Mouse (Mus musculus): ENCODE data around the gene Cnst. TPM values are rescaled to one million over a fixed set of nuclear protein-coding genes. Genes with fewer than 3 reads are reported as not detected.

Gene Cnst
- total RNA-seq (2015) (13.5 and 14.7 TPM in 2 replicates), total RNA-seq (2017) (22.6 and 23.8 TPM in 2 replicates)

DNA sequence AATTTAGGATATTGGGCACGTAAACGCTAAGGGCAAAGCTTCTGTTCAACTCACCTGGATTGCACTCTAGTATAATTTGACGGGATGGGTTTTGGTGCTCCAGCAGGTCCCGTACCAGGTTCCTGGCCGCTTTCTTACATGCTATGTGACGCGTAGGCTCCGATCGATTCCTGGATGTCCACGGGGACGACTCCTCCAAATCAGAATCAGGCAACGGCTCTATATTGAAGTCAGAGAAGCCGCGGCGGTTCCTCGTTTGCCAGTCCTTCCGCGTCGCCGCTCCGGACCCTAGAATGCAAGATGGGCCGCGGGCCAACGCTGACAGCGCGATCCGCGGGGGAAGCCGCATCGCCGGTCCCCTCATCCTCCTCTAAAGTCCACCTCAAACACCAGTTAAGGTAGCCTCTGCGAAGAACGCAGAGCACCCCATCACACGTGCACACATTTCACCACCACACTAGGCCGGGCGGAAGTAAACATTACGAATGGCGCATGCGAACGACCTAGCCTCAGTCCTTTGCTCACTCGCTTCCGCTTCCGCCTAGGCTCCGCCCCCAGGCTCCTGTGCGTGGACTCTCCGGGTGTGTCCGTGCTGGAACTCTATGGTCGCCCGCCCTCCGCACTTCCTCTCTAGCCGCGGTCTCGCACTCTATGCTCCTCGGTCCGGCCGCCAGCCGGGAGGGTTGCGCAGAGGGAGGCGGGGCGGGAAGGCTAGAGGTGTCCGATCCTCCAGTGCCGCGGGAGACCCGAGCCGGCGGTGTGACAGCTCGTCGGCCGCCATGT, at the start of gene Cnst, which contains the start of gene Tfb2m:
TSS of gene Cnst (plus strand) at position 603 of the 783 bp plus-strand sequence.
TSS of gene Tfb2m (minus strand) at position 500 of the 783 bp plus-strand sequence.
- peak; percentile 86 for ATAC-seq (ENCODE audit: poor library complexity, severe bottlenecking)

DNA sequence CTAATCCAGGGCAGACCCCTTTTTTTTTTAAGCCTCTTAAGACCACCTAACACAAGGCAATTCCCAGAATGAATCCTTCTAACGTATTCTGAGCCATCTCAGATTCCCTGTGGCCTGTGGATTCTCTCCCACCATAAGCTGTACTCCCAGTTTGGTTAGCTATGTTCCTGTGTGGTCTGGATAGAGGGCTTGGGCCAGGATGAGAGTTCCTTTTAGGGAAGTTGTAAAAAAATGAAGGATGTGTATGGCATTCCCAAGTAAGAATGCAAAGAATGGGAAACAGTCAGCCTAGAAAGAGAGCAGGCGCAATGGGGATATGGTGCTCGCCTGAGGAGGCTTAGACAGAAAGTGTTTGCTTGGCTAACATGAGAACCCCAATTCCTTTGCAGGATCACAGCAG, 46.9 kb upstream of the Cnst start:
- ATAC-seq (ENCODE audit: poor library complexity, severe bottlenecking): no peak

DNA sequence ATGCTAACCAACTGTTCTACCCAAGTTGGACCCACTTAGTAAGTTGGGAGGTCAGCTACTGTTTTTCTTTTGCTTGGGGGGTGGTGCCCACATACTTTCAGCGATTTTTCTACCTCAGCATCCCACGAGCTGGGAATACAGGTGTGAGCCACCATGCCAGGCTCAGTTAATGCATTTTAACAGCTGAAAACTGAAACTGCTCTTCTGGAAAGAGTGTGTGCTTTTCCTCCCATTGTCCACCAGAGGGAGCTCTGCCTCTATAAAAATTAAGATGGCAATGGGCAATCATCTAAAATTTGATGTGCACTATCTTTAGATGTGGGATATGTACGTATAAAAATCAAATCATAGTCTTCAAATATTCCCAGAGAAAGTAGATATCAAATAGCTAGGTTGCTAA, 43.6 kb upstream of the Cnst start:
- ATAC-seq (ENCODE audit: poor library complexity, severe bottlenecking): peak; percentile 60

DNA sequence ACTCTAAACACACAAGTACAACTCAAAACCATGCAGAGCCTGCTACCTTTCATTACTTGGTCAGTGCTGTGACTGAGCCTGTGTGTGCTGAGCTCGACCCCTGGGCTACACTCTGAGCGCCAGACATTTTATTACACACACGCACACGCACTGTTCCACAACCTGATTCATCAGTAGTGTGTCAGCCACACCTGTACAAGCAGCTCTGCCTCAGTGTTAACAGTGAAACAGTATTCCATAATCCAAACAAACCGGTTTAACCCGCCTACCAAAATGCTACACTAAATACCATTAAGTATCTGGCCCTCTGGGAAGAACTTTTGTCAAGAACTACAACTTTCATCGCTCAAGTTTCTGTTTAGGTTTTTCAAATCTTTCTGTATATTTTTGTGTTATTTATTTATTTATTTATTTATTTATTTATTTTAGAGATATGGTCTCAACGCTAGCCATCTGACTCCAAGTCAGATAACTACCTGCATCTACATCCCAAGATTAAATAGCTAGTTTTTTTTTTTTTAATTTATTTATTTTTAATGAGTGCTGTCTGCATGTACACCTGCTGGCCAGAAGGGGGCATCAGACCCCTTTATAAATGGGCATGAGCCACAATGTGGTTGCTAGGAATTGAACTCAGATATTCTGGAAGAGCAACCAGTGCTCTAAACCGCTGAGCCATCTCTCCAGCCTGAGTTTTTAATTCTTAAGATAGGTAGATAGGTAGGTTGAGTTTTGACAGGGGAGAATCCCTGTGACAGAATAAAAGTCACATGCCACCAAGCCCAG, 39.4 kb upstream of the Cnst start:
- peak; percentile 71 for ATAC-seq (ENCODE audit: poor library complexity, severe bottlenecking)

DNA sequence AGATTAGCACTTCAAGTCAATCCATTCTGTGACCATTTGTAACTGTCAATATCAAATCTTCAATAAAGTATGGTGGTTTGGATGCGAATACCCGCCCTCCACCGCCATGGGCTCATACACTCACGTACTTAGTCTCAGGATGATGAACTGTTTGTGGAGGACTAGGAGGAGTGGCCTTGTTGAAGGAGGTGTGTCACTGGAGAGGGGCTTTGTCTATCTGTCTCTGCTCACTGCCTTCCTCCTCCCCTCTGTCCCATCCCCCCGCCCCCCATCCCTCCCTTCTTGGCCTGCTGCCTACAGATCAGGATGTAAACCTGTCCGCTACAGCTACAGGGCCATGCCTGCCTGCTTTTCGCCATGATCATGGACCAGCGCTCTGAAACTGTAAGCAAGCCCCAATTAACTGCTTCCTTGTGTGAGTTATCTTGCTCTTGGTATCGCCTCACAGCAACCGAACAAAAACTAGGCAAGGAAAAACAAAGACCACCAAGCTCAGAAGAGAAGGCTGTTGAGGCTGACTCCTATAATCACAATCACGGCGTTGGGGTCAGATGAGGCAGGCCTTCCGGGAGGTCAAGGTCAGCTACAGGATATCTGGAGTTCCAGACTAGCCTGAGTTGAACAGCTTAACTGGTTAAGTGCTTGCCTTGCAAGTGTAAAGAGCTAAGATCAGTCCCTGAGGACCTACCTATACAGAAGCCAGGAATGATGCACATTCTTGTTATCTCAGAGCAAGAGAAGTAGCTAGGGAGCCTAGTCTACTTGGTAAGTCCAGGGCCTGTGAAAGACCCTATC, 35.4 kb upstream of the Cnst start:
- ATAC-seq (ENCODE audit: poor library complexity, severe bottlenecking): no peak

DNA sequence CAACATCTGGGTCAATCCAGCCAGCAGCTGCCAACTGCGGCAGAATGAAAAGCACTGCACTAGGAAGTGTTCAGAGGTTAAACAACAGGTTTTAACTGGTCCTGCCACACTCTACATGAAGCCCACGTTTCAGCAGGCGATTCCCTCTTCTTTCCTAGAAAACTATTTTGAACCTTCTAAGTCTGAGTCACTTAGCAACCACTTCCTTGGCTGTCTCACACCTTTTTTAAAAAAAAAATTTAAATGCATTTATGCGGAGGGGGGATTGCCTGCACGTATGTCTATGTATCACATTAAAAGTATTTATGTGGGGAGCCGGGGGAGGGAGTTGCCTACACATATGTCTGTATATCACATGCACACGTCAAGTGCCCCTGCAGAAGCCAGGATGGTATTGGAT, 34.3 kb upstream of the Cnst start:
- no peak for ATAC-seq (ENCODE audit: poor library complexity, severe bottlenecking)

DNA sequence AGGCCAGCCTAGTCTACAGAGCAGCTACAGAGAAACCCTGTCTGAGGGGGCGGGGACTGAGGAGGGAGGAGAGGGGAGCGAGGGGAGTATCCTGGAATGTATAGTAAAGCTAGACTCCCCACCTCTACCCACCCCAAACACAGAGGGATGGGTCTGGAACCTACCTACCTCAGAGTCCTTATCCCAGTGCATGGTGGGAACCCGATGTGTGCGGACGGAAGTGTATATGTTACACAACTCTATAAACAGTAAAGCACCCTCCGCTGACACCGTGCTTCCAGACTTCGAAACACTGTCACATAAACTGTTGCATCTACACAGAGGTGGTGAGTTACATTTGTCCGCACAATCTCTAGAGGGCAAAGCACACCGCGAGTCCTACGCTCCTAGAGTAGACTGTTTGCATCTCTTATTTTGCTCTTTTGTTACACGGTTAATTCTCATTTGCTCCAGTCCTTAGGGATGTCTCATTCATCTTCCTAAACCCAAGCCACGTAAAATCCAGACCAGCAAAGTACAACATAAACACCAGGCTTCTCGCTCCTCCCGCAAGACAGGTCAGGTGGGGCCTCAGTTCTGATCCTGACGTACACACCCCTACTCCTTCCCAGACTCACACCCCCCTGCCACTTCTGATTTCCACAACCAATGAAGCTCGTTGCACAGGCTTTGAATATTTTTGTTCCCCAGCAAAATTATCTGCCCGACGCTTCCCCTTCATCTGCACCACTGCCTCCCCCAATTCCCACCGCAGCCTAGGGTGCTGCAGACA, 29.0 kb upstream of the Cnst start:
- peak; percentile 68 for ATAC-seq (ENCODE audit: poor library complexity, severe bottlenecking)

DNA sequence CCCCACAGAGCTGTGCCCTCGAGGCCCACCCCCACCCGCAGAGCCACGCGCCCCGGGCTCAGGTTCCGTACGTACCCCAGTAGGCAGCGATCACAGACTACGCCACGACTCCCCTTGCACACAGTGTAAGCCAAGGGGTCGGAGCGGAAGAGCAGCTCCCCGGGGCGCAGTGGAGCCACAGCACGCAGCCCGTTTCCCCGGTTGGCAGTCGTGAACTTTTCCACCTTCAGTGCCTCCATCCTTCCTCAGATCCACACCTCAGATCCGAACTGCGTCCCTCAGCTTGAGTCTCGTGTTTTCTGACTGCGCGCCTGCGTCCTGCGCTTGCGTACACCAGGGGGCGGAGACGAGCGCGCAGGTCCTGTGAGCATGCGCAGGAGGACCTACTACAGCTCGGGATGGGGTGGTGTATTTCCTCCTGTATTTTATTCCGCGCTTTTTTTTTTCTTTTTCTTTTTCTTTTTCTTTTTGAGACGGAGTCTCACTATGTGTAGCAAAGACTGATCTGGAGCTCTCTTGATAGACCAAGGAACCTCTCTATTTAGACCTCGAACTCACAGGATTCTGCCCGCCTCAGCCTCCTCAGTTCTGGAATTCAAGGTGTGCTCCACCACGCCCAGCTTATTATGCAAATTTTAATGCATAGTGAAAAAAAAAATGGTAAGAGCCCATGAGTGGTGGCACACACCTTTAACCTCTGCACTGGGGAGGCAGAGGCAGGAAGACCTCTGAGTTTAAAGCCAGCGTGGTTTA, 28.3 kb upstream of the Cnst start, which contains the start of gene Smyd3:
TSS of gene Smyd3 (minus strand) at position 329 of the 753 bp plus-strand sequence.
- ATAC-seq (ENCODE audit: poor library complexity, severe bottlenecking): peak; percentile 89

DNA sequence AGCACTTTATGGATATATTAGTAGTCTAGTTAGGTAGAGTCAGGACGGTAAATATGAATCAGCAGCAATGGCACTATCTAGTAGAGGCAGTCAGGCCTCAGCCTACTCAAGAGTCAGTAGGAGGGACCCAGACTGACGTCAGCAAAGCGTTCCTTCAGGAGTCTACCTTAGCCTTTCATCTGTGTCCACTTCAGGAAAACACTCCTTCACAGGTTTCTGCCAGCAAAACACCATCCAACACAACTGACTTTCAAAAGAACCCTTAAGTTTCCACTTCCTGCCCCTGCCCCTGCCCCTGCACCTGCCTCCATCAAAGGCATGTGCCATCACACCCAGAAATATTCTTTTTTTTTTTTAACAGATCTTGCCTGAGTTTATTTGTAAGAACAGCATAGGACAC, 26.3 kb upstream of the Cnst start:
- ATAC-seq (ENCODE audit: poor library complexity, severe bottlenecking): no peak

DNA sequence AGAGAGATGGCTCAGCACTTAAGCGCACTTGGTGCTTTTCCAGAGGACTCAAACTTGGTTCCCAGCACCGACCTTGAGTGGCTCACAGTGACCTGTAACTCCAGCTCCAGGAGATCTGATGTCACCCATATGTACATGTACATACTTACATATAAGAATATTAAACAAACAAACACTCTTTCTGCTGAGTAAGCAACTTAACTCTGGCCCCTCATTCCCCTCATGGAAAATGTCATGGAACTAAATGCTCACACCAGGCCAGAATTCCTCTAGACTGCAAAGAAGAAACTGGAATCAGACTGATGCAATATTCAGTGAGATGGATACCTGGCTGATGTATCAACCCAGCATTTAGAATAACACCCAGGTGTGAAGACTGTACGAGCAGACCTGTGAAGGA, 7.1 kb upstream of the Cnst start:
- no peak for ATAC-seq (ENCODE audit: poor library complexity, severe bottlenecking)

DNA sequence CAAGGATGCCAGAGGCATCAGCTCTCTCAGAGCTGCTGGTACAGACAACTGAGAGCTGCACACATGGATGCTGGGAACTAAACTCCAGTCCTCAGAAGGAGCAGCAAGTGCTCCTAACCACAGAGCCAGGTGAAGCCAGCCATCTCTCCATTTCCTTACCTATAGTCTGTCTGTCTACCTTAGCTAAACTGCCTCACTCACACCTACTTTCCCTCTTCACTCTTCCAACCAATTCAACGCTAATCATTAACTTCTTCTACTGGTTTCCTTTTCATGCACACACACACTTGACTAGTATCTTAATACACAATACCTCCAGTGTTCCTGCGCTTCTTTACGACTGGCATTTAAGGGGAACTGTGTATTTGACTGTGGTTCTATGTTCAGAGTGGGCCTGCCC, 6.3 kb upstream of the Cnst start:
- no peak for ATAC-seq (ENCODE audit: poor library complexity, severe bottlenecking)

DNA sequence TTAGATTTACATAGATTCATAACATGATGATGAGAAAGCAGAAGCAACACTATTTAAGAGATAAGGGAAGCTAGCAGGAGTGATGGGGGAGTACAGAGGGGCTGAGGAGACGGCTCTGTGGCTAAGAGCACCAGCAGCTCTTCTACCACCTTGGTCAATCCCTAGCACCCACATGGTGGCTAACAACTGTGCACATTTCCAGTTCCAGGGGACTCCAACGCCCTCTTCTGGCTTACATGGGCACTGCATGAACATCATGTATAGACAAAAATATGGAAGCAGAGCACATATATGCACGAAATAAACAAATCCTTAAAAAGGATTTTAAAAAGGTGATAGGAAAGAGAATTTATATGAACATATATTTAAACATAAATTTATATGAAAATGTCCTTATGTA, 4.7 kb upstream of the Cnst start:
- no peak for ATAC-seq (ENCODE audit: poor library complexity, severe bottlenecking)

DNA sequence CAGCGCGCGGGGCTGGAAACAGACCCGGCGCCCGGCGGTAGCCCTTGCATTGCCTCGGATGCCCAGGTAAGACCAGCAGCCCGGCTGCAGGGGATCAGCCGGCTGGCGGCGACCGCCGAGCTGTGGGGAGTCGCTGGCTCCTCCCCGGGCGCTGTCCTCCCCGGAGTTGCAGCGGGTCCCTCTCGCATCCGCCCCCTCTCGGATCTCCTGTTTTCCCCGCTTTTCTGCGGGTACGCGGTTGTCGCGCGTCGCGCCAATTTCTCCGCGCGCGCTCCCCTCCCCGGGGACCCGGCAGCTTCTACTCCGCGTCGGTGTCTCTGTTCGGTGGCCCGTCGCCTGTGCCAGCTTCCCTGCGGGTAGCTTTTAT, 364 bp downstream of the Cnst start:
- ATAC-seq (ENCODE audit: poor library complexity, severe bottlenecking): peak; percentile 38

DNA sequence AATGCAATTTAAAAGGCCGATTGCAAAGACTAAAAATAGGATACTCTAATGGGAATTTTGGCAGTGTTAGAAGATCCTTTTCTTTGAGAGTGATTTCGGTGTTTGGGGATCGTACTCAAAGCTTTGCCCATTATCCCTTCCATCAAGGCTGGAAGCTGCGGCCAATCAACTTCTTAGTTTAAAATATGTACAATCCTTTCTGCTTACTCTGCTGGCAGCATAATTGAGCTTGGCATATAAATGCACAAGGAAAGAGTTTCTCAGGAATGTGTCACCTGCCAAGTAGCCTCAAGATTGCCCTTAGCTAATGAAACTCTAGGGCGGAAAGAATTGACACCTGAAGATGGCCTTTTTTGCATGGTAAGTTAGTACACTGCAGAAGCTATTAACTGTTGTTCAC, 1.0 kb downstream of the Cnst start:
- no peak for ATAC-seq (ENCODE audit: poor library complexity, severe bottlenecking)

DNA sequence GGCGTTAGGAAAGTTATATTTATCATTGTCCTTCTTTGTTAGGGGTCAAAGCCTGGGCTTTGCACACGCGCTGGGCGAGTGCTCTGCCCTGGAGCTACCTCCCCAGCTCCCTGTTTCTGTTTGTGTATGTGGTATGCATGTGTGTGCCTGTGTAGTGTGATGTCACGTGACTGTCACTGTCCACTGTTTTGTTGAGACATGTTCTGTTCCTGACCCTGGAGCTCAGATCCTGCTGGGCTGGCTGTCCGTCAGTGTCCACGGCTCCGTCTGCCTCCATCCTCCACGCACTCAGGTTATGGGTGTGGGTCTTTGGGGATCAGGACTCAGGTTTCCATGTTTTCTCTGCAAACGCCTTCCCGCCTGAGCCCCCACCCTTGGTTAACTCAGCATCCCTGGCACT, 2.0 kb downstream of the Cnst start:
- no peak for ATAC-seq (ENCODE audit: poor library complexity, severe bottlenecking)

DNA sequence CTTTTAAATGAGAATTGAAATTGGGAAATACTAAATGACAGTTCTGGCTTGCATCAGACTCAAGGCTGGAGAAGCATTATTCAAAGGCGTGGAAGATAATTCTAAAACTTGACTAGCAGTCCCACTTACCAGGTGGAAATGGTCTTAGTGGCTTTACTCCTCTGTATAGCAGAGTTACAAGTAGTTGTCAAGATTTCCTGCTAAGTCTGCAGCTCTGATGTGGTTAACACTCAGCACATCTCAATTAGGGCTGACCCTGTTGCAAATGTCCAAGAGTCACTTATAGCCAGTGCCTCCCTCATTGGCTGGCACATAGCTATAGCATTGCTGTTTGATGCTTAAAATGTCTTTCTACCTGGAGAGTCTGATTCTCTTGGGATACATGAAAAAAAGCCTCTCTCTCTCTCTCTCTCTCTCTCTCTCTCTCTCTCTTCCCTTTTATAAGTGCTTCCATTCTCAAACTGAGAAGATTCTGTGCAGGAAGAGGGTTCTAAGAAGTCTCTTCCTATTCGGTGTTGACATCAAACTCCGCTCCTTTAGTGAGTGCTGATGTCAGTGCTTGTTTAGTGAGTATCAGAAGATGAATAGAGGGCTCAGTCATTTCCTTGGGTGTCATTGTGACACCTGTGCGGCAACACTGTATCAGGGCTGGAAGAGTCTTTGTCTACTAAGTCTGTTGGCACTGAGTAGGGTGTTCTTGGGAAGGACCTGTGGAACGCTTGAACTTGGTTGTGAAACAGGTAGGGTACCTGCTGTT, 3.0 kb downstream of the Cnst start:
- ATAC-seq (ENCODE audit: poor library complexity, severe bottlenecking): no peak

DNA sequence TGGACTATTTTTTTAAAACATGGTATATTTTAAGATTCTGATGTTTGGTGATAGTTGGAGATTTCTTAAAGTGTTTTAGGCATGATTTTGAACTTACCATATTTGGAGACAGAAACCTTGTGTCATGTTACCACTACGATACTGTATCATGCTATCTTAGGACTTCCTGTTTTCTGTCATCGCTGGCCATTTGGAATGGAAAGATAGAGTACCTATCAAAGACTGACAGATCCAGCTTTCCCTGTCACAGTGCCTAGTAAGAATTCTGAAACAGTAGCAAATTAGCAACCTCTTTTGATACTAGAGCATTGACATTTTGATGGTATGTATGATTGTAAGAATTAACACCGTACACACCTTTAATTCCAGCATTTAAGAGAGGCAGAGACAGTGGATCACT, 5.2 kb downstream of the Cnst start:
- peak; percentile 53 for ATAC-seq (ENCODE audit: poor library complexity, severe bottlenecking)

DNA sequence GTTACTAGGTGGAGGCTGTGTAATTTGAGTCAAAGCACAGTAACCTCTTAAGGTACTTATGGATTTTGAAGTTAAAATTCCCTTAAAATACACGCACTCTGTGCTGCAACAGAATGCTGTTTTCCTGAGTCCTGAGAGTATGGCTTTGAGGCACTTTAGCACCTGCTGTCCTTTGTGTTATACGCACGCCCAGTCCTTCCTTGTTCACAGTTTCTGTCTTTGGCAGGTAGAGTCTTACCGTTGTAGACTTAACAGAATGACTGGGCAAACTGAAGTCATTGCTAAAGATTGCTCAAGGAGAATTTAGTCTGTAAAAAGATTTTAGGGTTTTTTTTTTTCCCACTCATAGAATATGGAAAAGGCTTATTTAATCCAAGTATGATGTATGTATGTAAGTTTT, 5.8 kb downstream of the Cnst start:
- ATAC-seq (ENCODE audit: poor library complexity, severe bottlenecking): no peak

DNA sequence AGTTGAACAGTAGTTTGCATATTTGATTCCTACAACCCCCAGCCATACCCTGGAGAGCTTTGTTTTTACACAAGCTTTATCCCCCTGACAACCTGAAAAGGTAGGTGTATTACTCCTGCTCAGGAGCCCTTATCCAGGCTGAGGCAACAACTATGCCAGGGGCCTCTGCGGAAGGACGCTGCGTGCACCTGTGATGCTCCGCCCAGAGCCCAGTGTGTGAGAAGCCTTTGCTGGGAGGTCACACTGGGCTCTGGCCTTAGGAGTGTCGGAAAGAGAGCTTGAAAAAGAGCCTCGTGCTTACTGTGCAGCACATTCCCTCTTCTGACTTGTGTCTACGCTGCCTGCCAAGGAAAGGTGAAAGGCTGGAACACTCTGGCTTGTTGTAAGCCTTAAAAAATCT, 6.6 kb downstream of the Cnst start:
- no peak for ATAC-seq (ENCODE audit: poor library complexity, severe bottlenecking)
